Mouse (Mus musculus): ENCODE measurements at regions not wholly inside any gene's neighbourhood (a gene's known extent, or its start where the extent isn't known, plus 50 kb on each side); places are given as distances from the start of the nearest gene placed in this dataset.

DNA sequence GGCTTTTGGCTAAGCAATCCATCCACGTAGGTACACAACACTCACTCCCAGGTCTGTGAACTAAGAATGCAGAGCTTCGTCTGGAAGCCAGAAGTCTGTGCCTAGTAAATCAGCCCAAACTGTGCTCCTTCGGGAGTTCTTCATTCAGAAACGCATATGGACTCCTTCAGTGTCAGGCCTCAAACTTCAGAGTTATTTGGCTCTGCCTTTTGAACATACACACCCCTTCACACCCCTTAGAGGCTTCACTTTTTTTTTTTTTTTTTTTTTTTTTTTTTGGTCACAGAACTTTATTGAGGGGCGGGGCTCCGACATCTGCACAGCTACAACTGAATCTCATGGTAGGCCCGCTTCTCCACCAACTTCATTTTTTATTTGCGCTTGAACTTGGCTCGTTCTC is 120.1 kb upstream of the Gm37988 start:
- DNase-seq, result no peak

DNA sequence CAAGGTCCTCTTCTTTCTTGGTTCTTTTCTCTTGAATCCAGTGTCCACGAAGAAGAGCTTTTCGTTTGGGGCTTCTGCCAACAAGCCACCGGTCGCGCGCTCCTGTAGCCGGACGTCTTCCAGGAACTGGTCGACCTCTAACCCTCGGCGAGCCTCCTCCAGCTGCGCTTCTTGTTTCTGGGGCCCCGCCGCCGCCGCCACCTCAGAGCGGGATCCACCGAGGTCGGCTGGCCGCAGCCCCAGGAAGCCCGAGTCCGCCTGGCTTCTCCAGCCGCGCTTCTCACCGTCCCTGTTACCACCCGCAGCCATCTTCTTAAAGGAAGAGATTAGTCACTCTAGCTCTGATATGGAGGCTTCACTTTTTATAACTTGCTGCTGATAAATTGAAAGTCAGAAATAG is 118.6 kb upstream of the Gm37988 start:
- DNase-seq, result no peak

GRCm38 (mm10) chr1:4703316-4703715 is 104.4 kb upstream of the Gm37988 start:
- no peak for DNase-seq

DNA sequence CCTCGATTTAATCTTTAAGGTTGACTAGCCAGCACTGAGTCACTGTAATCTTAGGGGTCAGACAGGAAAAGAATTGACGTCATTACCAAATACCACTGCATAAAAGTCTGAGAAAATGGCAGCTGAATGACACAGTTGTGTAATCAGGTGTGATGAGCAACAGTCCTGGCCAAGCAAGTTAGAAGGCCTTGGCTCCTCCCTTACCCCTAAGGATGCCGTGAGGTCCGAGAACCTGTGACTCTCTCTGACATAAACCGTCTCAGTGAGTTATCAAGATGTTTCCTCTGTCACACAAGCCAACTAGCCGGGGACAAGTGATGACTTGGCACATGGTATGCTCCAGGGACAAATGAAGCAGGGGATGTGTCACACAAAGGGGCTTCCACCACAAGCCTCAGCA is 101.5 kb upstream of the Gm37988 start:
- DNase-seq, result peak; percentile 26

DNA sequence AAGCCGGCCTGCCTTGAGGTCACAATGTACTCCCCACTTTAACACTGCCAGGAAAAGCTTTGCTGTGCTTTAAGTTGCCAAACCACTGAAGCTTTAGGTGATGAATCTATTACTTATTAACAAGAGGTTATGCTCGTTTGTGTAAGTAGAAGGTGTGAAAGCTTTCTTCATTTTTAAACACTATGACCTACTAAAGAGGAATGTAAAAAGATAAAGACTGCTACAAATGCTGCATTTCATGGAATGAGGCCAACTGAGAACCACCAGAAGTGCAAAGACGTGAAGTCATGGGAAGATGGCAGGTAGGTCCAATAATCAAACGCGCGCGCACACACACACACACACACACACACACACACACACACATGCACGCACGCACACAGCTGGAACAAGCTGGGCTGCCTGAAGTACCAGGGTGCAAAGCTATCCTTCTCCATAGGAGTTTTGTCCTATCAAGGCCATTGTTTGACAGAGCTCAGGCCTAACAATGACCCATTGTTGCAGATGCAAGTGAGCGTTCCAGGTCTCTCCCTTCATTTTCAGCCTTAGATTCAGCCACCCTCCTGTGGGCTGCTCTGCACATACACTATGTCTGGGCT is 85.3 kb upstream of the Gm37988 start:
- DNase-seq, result no peak

All from adrenal gland, adult 8-10 months (tissue).